Mouse (Mus musculus) liver, embryonic 15.5 days (tissue): ENCODE results near the gene Arl5c. TPM values are rescaled to one million over a fixed set of nuclear protein-coding genes. Genes with fewer than 3 reads are reported as not detected.

Experiments used
- ATAC-seq: fragments of 200-750 bp; cut with Nextera tagmentation; 2 replicates; pipeline ENCODE4 v1.8.0; 2017; ENCODE audit warnings: moderate number of reproducible peaks, mild to moderate bottlenecking, moderate library complexity; ENCODE audit not compliant: insufficient read depth
- H3K27ac ChIP-seq: fragments of 300-500 bp; sonication (generic); replicated peaks from 2 replicates; pipeline ENCODE4 v1.5.1; 2015; ENCODE audit warnings: mild to moderate bottlenecking, inconsistent platforms
- H3K27me3 ChIP-seq: fragments of 300-500 bp; sonication (generic); 2 replicates; pipeline ENCODE4 v1.6.1; 2015; ENCODE audit warnings: mild to moderate bottlenecking, inconsistent platforms
- H3K36me3 ChIP-seq: fragments of 300-500 bp; sonication (generic); replicated peaks from 2 replicates; pipeline ENCODE4 v1.6.1; 2015; ENCODE audit warnings: moderate library complexity, mild to moderate bottlenecking, inconsistent platforms
- H3K4me1 ChIP-seq: fragments of 300-500 bp; sonication (generic); replicated peaks from 2 replicates; pipeline ENCODE4 v1.6.1; 2015; ENCODE audit warnings: inconsistent platforms
- H3K4me2 ChIP-seq: fragments of 300-500 bp; sonication (generic); 2 replicates; pipeline ENCODE4 v1.6.1; 2015; ENCODE audit warnings: moderate library complexity, mild to moderate bottlenecking, inconsistent platforms
- H3K4me3 ChIP-seq: fragments of 300-500 bp; sonication (generic); replicated peaks from 2 replicates; pipeline ENCODE4 v1.5.1; 2015; ENCODE audit warnings: mild to moderate bottlenecking, inconsistent platforms
- H3K9ac ChIP-seq: fragments of 300-500 bp; sonication (generic); 2 replicates; pipeline ENCODE4 v1.6.1; 2015; ENCODE audit warnings: moderate library complexity, mild to moderate bottlenecking, inconsistent platforms
- H3K9me3 ChIP-seq: fragments of 300-500 bp; sonication (generic); replicated peaks from 2 replicates; pipeline ENCODE4 v1.6.1; 2016; ENCODE audit warnings: inconsistent platforms
- WGBS: fragments of 180-500 bp; shearing (Covaris S2); methylation state at CpG from one replicate; pipeline ENCODE4 v1.1.7; 2015; ENCODE audit warnings: mixed read lengths; ENCODE audit not compliant: insufficient replicate concordance; 5-methylcytosine and 5-hydroxymethylcytosine counted together
- polyA plus RNA-seq: library from polyadenylated mRNA; unstranded; fragments of >200 nt; fragmentation: Nextera tagmentation; extraction: Ambion mirVana; gene quantifications from 2 replicates; pipeline ENCODE4 v1.2.1, GENCODE M21; 2015

Gene Arl5c
- polyA plus RNA-seq, 1 experiment from 2014 or later, result 8.3 TPM

GRCm38 (mm10) chr11:98003171-98003671, 7.2 kb upstream of the Arl5c start:
- ATAC-seq, result peak; percentile 12; the same call in 1 of the 2 replicates
- Histone ChIP-seq H3K4me3 (peak overlapping the region; percentile 26; the same call in 1 of the 2 replicates), H3K4me2 (peak overlapping the region; percentile 57), H3K9ac (no peak overlapping the region), H3K27ac (no peak overlapping the region), H3K27me3 (peaks cover 62% of the 10 kb centered on the region), H3K36me3 (no peaks in the 10 kb centered on the region), H3K9me3 (no peaks in the 10 kb centered on the region), H3K4me1 (peaks cover 36% of the 10 kb centered on the region)
- WGBS, result 33% methylated on average over 17 of the region's 17 CpGs

GRCm38 (mm10) chr11:98002627-98003026, 6.6 kb upstream of the Arl5c start:
- Histone ChIP-seq H3K4me1 (peaks cover 42% of the 10 kb centered on the region), H3K9me3 (no peaks in the 10 kb centered on the region), H3K27me3 (peaks cover 62% of the 10 kb centered on the region), H3K9ac (no peak overlapping the region), H3K4me2 (peak overlapping the region; percentile 57), H3K4me3 (peak overlapping the region; percentile 26), H3K27ac (no peak overlapping the region), H3K36me3 (no peaks in the 10 kb centered on the region)
- no peak for ATAC-seq
- 6% methylated on average over 12 of the region's 12 CpGs for WGBS

GRCm38 (mm10) chr11:98001986-98002385, 6.0 kb upstream of the Arl5c start:
- Histone ChIP-seq H3K9ac (no peak overlapping the region), H3K4me1 (peaks cover 44% of the 10 kb centered on the region), H3K9me3 (no peaks in the 10 kb centered on the region), H3K4me3 (no peak overlapping the region), H3K4me2 (no peak overlapping the region), H3K27ac (no peak overlapping the region), H3K36me3 (no peaks in the 10 kb centered on the region), H3K27me3 (peaks cover 66% of the 10 kb centered on the region)
- no peak for ATAC-seq
- whole genome bisulfite sequencing, result 45% methylated on average over 6 of the region's 6 CpGs

GRCm38 (mm10) chr11:98001351-98001824, 5.4 kb upstream of the Arl5c start:
- peaks cover 71% of the 10 kb centered on the region for H3K27me3 ChIP-seq
- no peak overlapping the region for H3K4me2 ChIP-seq
- no peak for ATAC-seq
- no peak overlapping the region for H3K27ac ChIP-seq
- H3K36me3 ChIP-seq, result no peaks in the 10 kb centered on the region
- 29% methylated on average over 11 of the region's 11 CpGs for WGBS
- no peaks in the 10 kb centered on the region for H3K9me3 ChIP-seq
- no peak overlapping the region for H3K4me3 ChIP-seq
- peaks cover 44% of the 10 kb centered on the region for H3K4me1 ChIP-seq
- H3K9ac ChIP-seq, result no peak overlapping the region

GRCm38 (mm10) chr11:98000378-98001140, 4.6 kb upstream of the Arl5c start:
- Histone ChIP-seq H3K4me1 (peaks cover 52% of the 10 kb centered on the region), H3K4me3 (no peak overlapping the region), H3K27ac (no peak overlapping the region), H3K9ac (no peak overlapping the region), H3K9me3 (no peaks in the 10 kb centered on the region), H3K4me2 (no peak overlapping the region), H3K27me3 (peaks cover 77% of the 10 kb centered on the region), H3K36me3 (no peaks in the 10 kb centered on the region)
- WGBS, result 29% methylated on average over 7 of the region's 7 CpGs
- no peak for ATAC-seq

- WGBS, result 43% methylated on average over 5 of the region's 5 CpGs
- peaks cover 60% of the 10 kb centered on the region for H3K4me1 ChIP-seq
- H3K4me2 ChIP-seq, result no peak overlapping the region; the same call in 1 of the 2 replicates
Measured at GRCm38 (mm10) chr11:97999748-98000147, 3.8 kb upstream of the Arl5c start.

GRCm38 (mm10) chr11:97998898-97999608, 3.1 kb upstream of the Arl5c start:
- Histone ChIP-seq H3K27ac (no peak overlapping the region), H3K4me2 (no peak overlapping the region), H3K9ac (no peak overlapping the region), H3K4me1 (peaks cover 67% of the 10 kb centered on the region), H3K9me3 (no peaks in the 10 kb centered on the region), H3K27me3 (peaks cover 71% of the 10 kb centered on the region), H3K4me3 (no peak overlapping the region), H3K36me3 (no peaks in the 10 kb centered on the region)
- ATAC-seq, result no peak
- WGBS, result 21% methylated on average over 7 of the region's 7 CpGs

More at GRCm38 (mm10) chr11:97999748-98000147, 3.8 kb upstream of the Arl5c start:
- ATAC-seq, result no peak
- no peak overlapping the region for H3K4me3 ChIP-seq
- H3K27me3 ChIP-seq, result peaks cover 78% of the 10 kb centered on the region
- 0 out of 2 replicates have a peak overlapping the region, but pooled peaks have one; percentile 9 for H3K27ac ChIP-seq
- no peaks in the 10 kb centered on the region for H3K36me3 ChIP-seq
- H3K9me3 ChIP-seq, result no peaks in the 10 kb centered on the region
- H3K9ac ChIP-seq, result no peak overlapping the region

- Histone ChIP-seq H3K4me2 (no peak overlapping the region), H3K9me3 (no peaks in the 10 kb centered on the region), H3K4me3 (no peak overlapping the region), H3K27ac (no peak overlapping the region), H3K9ac (no peak overlapping the region), H3K27me3 (peaks cover 65% of the 10 kb centered on the region), H3K4me1 (peaks cover 65% of the 10 kb centered on the region), H3K36me3 (no peaks in the 10 kb centered on the region)
- no peak for ATAC-seq
- 61% methylated on average over 11 of the region's 11 CpGs for WGBS
Measured at GRCm38 (mm10) chr11:97998074-97998793, 2.3 kb upstream of the Arl5c start.

- H3K36me3 ChIP-seq, result no peaks in the 10 kb centered on the region
- 62% methylated on average over 8 of the region's 8 CpGs for WGBS
- peaks cover 57% of the 10 kb centered on the region for H3K4me1 ChIP-seq
- 0 out of 2 replicates have a peak overlapping the region, but pooled peaks have one; percentile 20 for H3K27ac ChIP-seq
- H3K9ac ChIP-seq, result no peak overlapping the region
- H3K4me3 ChIP-seq, result no peak overlapping the region
- peaks cover 58% of the 10 kb centered on the region for H3K27me3 ChIP-seq
- H3K9me3 ChIP-seq, result no peaks in the 10 kb centered on the region
- ATAC-seq, result no peak
- H3K4me2 ChIP-seq, result no peak overlapping the region
Measured at GRCm38 (mm10) chr11:97997387-97997960, 1.5 kb upstream of the Arl5c start.

GRCm38 (mm10) chr11:97996691-97997090, 710 bp upstream of the Arl5c start:
- Histone ChIP-seq H3K4me3 (no peak overlapping the region), H3K27ac (0 out of 2 replicates have a peak overlapping the region, but pooled peaks have one; percentile 20), H3K36me3 (no peaks in the 10 kb centered on the region), H3K27me3 (peaks cover 55% of the 10 kb centered on the region), H3K9ac (no peak overlapping the region), H3K9me3 (no peaks in the 10 kb centered on the region), H3K4me1 (peaks cover 53% of the 10 kb centered on the region), H3K4me2 (no peak overlapping the region)
- 32% methylated on average over 1 of the region's 1 CpGs for WGBS
- no peak for ATAC-seq
